Mouse (Mus musculus) ZHBTc4 (cell line): ENCODE measurements around the gene Rasgef1a.

Experiments used
- DNase-seq: peaks from one replicate; pipeline ENCODE4 v3.0.0-alpha.2; 2011; ENCODE audit warnings: low read depth, low spot score

Gene Rasgef1a

GRCm38 (mm10) chr6:118010756-118011615, at the start of gene Rasgef1a:
Gene Rasgef1a, plus strand, starts transcription at chr6:118011438.
- DNase-seq, result peak; percentile 37

GRCm38 (mm10) chr6:117963201-117963600, 48.0 kb upstream of the Rasgef1a start:
- DNase-seq, result no peak

GRCm38 (mm10) chr6:117966729-117967128, 44.5 kb upstream of the Rasgef1a start:
- DNase-seq, result no peak

DNA sequence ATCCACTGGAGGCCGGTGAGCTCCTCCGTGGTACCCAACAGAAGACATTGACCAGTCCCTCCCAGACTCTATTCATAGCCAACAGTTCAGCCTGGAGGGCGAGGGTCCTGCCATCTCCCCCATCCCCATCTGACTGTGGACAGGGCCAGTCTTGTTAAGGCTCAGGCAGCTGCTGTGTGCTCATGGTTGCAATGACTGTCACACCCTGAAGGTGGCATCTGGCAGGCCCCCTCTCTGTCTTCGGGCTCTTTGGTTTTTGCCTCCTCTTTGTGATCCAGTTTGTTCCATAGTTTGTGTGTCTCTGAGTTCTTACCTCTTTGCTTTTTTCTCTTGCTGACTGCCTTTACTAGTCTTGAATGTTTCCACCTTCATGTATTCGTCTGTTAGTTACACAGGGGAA, 24.1 kb upstream of the Rasgef1a start:
- DNase-seq, result peak; percentile 31

DNA sequence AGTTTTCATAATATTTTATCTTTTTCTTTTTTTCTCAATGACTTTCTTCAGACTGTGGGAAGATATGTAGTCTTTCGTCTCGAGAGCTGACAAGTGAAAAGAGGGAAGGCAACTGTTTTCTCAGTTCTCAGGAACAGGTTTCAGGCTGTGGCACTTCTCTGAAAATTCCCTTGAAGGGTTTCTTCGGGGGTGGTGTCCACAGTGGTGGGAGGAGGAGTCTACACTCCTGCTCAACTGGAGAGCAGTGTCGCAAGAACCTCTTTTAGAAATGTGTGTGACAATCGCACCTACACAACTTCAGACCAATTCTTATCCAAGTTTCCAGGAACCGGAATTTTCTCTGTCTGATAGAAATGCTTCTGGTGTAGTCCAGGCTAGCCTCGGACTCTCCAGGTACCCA, 22.0 kb upstream of the Rasgef1a start:
- DNase-seq, result no peak

GRCm38 (mm10) chr6:117990649-117991048, 20.6 kb upstream of the Rasgef1a start:
- no peak for DNase-seq

DNA sequence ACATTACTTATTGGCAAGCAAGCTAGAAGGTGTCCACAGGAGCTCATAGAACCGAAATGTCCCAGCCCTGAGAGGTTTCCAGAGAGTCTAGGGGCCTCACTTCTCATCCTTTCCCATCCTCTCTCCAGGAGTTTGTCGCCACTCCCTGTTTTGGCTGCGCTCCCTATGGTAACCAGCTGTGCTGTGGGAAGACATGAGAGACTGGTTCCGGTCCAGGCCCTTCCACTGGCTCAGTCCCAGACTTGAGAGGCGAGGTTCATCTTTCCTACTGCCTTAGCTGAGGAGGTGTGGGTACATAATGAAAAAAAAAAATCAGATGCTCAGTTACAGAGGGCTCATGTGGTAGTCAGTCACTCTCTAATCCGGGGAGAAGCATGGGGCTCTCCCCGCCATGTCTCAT, 19.9 kb upstream of the Rasgef1a start:
- DNase-seq, result no peak

- no peak for DNase-seq
Measured at GRCm38 (mm10) chr6:117991928-117992327, 19.3 kb upstream of the Rasgef1a start.

DNA sequence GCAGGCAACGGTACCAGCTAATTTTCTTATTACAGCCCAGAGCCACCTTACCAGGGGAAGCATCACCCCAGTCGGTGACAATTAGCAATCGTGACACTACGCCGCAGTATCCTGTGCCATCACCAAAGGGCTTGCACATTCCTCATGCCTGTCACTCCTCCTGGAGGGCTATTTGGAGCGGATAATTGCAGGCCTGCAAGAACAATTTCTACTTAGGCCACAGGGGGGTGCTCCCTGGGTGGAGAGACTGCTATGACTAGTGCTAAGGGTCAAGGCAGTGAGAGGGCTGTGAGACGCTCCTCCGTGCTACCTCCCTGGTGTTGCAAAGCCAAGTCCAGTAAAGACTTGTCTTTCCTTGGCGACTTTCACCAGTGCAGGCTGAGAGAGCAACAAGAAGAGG, 16.1 kb upstream of the Rasgef1a start:
- DNase-seq, result peak; percentile 68

- peak; percentile 73 for DNase-seq
Measured at GRCm38 (mm10) chr6:118001272-118001671, 10.0 kb upstream of the Rasgef1a start.

DNA sequence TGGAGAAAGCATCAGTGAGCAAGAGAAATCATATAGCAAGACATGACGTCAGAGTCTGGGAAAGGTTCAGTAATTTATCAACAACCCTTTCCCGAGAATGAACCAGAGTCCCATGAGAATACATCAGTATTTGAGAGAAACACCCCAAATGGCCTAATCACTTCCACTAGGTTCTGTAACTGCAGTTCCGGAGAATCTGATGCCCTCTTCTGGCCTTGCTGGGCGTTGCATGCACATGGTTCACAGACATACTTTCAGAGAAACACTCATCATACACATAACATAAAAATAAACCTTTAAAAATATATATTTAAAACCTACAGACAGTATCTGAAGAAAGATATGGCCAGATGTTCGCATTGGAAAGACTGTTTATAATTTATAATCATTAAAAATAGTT, 3.9 kb upstream of the Rasgef1a start:
- peak; percentile 60 for DNase-seq

DNA sequence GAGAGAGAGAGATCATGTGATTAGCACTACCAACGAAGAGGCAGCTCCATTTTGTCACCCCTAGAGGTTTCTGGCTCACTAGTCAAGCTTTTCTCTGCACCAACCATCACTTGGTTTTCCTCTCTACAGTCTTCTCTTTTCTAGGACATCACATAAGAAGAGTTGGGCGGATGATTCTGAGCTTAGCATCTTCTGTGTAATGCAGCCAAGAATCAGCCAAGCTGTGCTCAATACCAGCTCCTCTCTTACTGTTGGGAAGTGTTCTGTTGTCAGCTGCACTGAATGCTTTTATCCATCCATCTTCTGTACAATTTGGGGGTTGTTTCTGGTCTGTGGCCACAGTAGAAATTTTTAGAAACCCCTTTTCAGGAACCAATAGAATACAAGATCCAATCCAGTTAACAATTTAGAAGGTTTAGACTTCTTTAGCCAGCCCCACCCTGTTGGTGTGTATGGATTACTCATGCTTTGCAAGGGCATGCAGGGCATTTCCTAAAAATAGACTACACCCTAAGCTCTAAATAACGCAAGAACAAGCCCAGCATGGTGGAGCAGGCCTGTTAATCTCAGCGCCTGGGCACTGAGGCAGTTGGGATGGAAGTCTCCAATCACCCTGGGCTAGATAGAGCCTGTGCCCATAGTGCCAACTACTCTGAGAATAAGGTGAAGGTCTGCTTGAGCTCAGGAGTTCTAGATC, 3.2 kb upstream of the Rasgef1a start:
- no peak for DNase-seq

- no peak for DNase-seq
Measured at GRCm38 (mm10) chr6:118010256-118010655, 982 bp upstream of the Rasgef1a start.

DNA sequence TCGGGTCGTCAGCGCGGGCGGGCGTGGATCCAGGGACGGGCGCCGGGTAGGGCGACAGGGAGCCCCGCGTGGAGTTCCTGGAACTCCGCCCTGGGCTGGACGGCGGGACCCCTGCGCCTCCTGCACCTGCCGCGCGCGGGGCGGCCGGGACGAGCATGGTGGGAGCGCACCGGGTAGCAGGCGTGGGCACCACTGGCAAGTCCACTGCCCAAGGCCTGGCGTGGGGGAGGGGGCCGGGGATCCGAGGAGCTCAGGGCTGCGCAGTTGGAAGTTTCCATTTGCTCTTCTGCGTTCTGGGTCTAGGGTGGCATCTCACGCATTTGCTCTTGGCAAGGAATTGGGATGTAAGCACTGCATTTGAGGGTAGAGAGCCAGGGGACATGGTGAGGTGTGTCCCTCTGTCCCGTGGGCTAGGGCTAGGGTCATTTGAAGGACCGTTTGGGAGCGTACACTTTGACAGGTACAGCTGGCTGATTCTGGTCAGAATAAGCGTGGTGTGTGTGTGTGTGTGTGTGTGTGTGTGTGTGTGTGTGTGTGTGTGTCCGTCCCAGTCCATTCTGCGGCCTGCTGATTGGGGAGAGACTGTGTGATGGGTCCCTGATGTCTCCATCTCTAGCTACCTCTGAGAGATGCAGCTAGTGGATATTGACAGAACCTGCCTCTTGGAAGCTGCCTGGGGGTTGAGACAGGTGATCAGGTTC, 528 bp downstream of the Rasgef1a start:
- peak; percentile 35 for DNase-seq

- no peak for DNase-seq
Measured at GRCm38 (mm10) chr6:118012317-118012700, 1.1 kb downstream of the Rasgef1a start.

DNA sequence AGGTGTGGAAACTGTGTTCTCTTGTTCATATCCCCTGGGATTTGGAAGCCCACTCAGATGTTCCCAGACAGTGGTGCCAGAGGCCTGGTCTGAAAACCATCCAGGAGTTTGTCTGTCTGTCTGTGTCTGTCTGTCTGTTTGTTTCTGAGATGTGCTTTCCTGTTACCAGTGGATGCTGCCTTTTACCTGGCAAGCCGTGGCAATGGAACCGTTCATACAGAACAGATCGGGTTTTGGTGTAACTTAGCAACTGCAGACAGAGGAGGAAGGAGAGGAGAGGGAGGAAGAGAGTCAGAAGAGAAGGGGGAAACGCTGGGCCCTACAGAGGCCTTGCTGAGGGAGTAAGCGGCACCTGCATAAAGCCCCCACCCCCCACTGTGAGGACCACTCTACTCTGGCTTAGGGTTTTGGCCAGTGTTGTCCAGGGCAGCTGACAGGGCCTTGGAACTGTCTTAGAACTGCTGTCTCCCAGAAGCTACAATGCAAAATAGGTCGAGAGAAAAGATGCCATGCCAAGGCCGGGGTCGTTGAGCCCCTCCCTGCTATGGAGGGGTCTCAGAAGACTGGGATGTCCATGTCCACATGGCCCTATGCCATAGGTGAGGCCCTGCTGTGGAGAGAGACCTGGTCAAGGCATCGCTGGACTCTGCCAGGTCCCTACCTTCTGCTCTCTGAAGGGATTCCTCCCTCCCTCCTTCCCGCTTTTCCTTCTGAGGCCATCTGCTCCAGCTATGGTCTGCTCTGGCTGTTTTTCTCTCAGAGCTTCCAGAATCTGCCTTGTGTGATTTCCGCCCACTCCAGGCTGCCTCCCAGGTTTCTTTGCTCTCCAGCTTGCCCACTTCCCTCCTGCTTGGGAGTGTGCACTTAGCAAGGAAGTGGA, 2.0 kb downstream of the Rasgef1a start:
- DNase-seq, result no peak

DNA sequence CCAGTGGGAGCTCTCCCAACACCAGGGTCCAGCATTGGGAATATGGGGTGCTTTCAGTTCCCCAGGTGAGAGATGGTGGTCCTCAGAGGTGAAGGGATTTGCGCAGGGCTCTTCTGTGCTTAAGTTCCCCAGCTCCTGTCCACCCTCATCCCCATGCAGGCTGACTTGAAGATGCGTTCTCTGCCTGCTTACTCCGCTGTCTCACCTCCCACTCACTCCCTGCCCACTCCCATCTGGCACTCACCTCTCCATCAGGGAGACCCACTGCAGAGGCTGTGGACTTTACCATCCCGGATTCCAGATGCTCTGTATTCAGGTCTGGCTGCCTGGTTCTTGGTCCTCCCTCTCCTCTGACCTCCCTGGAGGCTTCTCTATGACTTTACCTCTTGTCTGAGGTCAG, 3.6 kb downstream of the Rasgef1a start:
- DNase-seq, result no peak

DNA sequence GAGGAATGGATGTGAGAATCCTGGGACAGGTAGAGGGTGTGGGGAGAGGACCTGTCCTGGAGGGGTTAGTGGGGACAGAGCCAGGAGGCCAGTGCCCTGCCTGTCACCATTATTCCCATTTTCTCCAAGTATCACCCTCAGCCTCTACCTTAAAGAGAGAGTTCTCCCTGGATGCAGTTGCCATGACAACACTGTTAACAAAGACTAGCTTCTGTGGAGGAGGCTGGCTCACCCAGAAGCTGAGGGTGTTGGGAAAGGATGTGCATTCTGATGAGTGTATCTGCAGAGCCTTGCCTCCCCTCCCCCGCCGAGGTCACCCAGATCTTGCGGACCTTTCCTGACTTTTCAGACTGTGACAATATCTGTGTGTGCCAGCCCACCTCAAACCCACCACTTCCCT, 4.7 kb downstream of the Rasgef1a start:
- no peak for DNase-seq

GRCm38 (mm10) chr6:118018666-118019065, 7.4 kb downstream of the Rasgef1a start:
- no peak for DNase-seq

DNA sequence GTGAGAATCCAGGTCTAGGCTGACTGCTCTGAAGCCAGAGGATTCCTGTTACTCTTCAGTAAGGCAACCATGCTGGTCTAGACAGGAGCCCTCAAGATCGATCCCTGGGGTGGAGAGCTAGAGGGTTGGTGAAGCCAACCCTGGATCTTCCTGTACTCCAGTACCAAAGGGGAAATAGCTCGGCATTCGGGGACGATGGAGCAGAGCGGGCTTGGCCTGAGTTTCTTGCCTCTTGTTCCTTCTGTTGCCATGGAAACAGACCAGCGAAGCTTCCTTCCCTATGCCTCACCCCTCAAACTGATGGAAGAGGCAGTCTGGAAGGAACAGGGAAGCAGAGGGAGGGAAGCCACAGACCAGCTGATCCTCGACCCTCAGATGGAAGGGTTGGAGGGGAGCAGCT, 8.3 kb downstream of the Rasgef1a start:
- DNase-seq, result peak; percentile 54

DNA sequence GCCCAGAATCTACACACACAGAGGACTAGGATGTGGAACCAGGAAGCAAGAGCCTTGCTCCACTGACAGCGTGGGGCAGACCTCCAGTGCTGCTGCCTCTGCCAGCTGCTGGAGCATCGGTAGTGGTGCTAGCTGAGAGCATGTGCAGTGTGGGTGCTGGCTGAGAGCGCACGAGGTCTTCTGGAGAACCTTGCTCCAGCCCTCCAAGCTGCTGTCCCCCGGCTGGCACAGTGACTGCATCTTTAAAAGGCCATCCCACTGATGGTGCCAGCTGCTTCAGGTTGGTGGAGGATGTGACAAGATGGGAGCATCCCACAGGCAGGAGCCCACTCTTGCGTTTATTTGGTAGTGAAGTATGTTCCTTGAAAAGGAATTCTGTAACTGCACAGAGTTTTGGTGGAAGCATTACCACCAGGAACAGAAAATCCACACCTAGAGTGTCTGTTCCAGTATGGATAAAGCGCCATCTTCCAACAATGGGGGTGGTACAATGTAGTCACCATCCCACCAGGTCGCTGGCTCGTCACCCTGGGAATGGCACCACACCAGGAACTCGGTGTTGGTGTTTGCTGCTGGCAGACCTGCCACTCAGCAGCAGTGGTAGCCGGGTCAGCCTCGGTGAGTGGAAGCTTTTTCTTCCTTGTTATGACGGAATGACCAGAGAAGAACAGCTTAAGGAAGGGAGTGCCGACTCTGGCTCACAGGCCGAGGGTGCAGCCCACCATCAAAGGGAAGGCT, 11.8 kb downstream of the Rasgef1a start:
- DNase-seq, result no peak
